Mouse (Mus musculus): Measurements from ENCODE around the gene Cpt2.

DNA sequence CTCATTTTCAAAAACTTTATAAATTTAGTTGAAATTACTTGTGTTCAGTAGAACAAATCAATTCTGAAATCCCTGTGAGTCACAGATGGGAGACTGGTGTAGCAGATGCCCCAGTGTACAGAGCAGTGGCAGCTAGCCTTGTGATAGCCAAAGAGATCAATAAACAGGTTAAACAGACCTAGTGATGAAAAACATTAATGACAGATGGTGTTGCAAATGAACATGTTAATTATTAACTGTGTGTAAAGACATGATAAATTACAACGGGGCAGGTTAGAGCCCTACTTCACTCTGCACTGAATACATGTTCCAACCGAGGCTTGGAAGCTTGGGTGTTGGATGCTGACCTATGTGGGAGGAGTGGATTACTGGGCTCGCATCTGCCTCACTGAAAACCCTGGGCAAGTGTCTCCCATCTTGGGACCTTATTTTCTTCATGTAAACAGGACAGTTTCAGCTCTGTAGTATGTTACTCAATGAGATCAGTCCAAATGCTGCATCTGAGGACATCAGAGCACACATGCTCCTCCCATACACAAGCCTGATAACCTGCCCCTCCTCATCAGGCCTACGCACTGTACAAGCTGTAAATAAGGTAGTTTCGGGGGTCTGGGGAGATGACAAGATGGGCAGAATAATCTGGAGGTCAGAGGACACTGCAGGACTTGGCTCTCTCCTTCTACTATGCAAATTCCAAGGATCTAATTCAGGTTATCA, 24.0 kb downstream of the Cpt2 start:
- TF ChIP-seq CTCF (IDR thresholded peaks at IDR 0.05; ENCODE audit: low read depth) (no peak), EP300 (optimal IDR thresholded peaks at IDR 0.05) (no peak)
